Mouse (Mus musculus) small intestine, adult 2 months (tissue): ENCODE data around the gene Ankrd11.

Experiments used
- CTCF ChIP-seq: fragments of 200-500 bp; IDR thresholded peaks from 2 replicates; pipeline ENCODE4 v1.5.1; 2012; ENCODE audit warnings: low read depth, mild to moderate bottlenecking, control low read depth, inconsistent platforms, low read length, moderate library complexity, mixed read lengths; ENCODE audit not compliant: insufficient replicate concordance, insufficient read length; ENCODE audit errors: extremely low read depth
- POLR2A ChIP-seq: fragments of 200-500 bp; IDR thresholded peaks from 2 replicates; pipeline ENCODE4 v1.6.1; 2012; ENCODE audit warnings: low read depth, mild to moderate bottlenecking, control low read depth, inconsistent platforms, low read length, moderate library complexity

- TF ChIP-seq POLR2A (no peak), CTCF (no peak)
Measured at GRCm38 (mm10) chr8:122904496-122904895, 137.6 kb downstream of the Ankrd11 start.
